Mouse (Mus musculus): ENCODE data around the gene Espn. TPM values are rescaled to one million over a fixed set of nuclear protein-coding genes. Genes with fewer than 3 reads are reported as not detected.

Espn gene
- polyA plus RNA-seq, 1 experiment from 2014 or later: 0.76 TPM

DNA sequence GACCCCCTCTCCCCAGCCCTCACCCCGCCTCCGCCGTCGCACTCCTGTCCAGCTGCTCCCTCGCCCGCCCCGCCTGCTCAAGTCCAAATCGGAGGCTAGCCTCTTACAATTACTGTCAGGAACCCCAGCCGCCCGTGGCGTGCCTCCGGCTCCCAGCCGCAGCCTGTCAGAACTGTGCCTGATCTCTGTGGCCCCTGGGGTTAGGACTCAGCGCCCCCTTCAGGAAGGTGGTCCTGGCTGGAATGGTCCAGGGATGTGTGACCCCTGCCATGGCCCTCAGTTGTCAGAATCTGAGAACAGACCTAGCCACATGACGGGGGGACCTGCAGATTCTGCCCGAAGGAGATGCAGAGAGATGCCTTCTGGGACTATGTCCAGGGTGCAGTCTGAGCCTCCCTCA is 38.1 kb downstream of the Espn start:
- H3K4me1 ChIP-seq (ENCODE audit: control insufficient read depth in 2 of 2, insufficient read depth in 2 of 2, low read length in 2 of 2): peaks cover 4 to 8% of the 10 kb centered on the region in 2 experiments; a peak in 3 of 4 replicates
- no peak overlapping the region for H3K4me3 ChIP-seq (ENCODE audit: control insufficient read depth in 1 of 2, insufficient read depth in 1 of 2, low read depth in 1 of 2, low read length in 2 of 2)
- no peaks in the 10 kb centered on the region for H3K9me3 ChIP-seq (ENCODE audit: control insufficient read depth, low read length)
- peaks cover 46% of the 10 kb centered on the region for H3K27me3 ChIP-seq (ENCODE audit: control insufficient read depth, insufficient read depth, low read length)
- no peak overlapping the region for H3K9ac ChIP-seq (ENCODE audit: low read length)
- no peak for ATAC-seq (ENCODE audit: insufficient number of reproducible peaks, insufficient read depth, low FRiP score, low read depth)
- H3K36me3 ChIP-seq (ENCODE audit: control insufficient read depth, insufficient read depth, low read length): peaks cover 60% of the 10 kb centered on the region
- no peak overlapping the region for H3K27ac ChIP-seq (replicated peaks in 1 of 2; ENCODE audit: control insufficient read depth in 1 of 2, insufficient read depth in 1 of 2, low read depth in 2 of 2, low read length in 2 of 2)
- 68% methylated on average over 16 of the region's 16 CpGs for WGBS
- no peak overlapping the region for H3K4me2 ChIP-seq (ENCODE audit: low read length)

DNA sequence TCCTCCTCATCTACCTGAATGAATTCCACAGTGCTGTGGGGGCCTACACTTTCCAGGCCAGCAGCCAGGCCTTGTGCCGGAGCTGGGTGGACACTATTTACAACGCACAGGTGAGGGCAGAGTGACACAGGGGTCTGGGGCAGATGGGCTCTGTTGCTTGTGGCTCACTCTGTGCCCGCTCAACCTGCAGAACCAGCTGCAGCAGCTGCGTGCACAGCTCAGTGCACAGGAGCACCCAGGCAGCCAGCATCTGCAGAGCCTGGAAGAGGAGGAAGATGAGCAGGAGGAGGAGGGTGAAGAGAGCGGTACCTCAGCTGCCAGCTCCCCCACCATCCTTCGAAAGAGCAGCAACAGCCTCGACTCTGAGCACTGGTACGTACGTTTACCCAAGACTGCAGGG is 39.8 kb downstream of the Espn start:
- H3K4me2 ChIP-seq (ENCODE audit: low read length): no peak overlapping the region
- no peak overlapping the region for H3K27ac ChIP-seq (replicated peaks in 1 of 2; ENCODE audit: control insufficient read depth in 1 of 2, insufficient read depth in 1 of 2, low read depth in 2 of 2, low read length in 2 of 2)
- ATAC-seq (ENCODE audit: insufficient number of reproducible peaks, insufficient read depth, low FRiP score, low read depth): no peak
- no peaks in the 10 kb centered on the region for H3K9me3 ChIP-seq (ENCODE audit: control insufficient read depth, low read length)
- peaks cover 29% of the 10 kb centered on the region for H3K27me3 ChIP-seq (ENCODE audit: control insufficient read depth, insufficient read depth, low read length)
- H3K9ac ChIP-seq (ENCODE audit: low read length): no peak overlapping the region
- H3K4me1 ChIP-seq (ENCODE audit: control insufficient read depth in 2 of 2, insufficient read depth in 2 of 2, low read length in 2 of 2): peaks cover 7 to 18% of the 10 kb centered on the region in 2 experiments; a peak in 3 of 4 replicates
- H3K36me3 ChIP-seq (ENCODE audit: control insufficient read depth, insufficient read depth, low read length): peaks cover 76% of the 10 kb centered on the region
- H3K4me3 ChIP-seq (ENCODE audit: control insufficient read depth in 1 of 2, insufficient read depth in 1 of 2, low read depth in 1 of 2, low read length in 2 of 2): no peak overlapping the region
- whole genome bisulfite sequencing: 80% methylated on average over 9 of the region's 9 CpGs

DNA sequence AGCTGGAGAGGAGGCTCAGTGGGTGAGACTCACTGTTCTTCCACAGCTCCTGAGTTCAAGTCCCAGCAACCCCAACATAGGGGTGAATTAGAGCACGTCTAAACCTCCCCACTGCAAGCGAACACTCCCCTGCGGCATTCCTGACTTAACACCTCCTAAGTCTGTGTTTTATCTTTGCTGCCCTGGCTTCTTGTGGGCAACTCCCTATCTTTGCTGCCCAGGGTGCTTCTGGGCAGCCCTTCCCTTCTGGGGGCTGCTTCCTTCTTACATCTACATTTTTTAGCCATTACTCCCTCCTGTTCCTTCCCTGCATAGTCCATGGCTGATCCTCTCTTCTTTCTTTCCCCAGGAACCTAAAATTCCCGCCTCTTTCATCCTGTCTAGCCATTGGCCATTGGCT is 41.5 kb downstream of the Espn start:
- H3K4me1 ChIP-seq (ENCODE audit: control insufficient read depth in 2 of 2, insufficient read depth in 2 of 2, low read length in 2 of 2): peaks cover 6 to 16% of the 10 kb centered on the region in 2 experiments; a peak in 3 of 4 replicates
- ATAC-seq (ENCODE audit: insufficient number of reproducible peaks, insufficient read depth, low FRiP score, low read depth): no peak
- no peak overlapping the region for H3K9ac ChIP-seq (ENCODE audit: low read length)
- H3K4me2 ChIP-seq (ENCODE audit: low read length): no peak overlapping the region
- peaks cover 91% of the 10 kb centered on the region for H3K36me3 ChIP-seq (ENCODE audit: control insufficient read depth, insufficient read depth, low read length)
- H3K27me3 ChIP-seq (ENCODE audit: control insufficient read depth, insufficient read depth, low read length): peaks cover 19% of the 10 kb centered on the region
- H3K27ac ChIP-seq (replicated peaks in 1 of 2; ENCODE audit: control insufficient read depth in 1 of 2, insufficient read depth in 1 of 2, low read depth in 2 of 2, low read length in 2 of 2): no peak overlapping the region
- H3K9me3 ChIP-seq (ENCODE audit: control insufficient read depth, low read length): no peaks in the 10 kb centered on the region
- H3K4me3 ChIP-seq (ENCODE audit: control insufficient read depth in 1 of 2, insufficient read depth in 1 of 2, low read depth in 1 of 2, low read length in 2 of 2): no peak overlapping the region
- WGBS: 74% methylated on average over 4 of the region's 4 CpGs

DNA sequence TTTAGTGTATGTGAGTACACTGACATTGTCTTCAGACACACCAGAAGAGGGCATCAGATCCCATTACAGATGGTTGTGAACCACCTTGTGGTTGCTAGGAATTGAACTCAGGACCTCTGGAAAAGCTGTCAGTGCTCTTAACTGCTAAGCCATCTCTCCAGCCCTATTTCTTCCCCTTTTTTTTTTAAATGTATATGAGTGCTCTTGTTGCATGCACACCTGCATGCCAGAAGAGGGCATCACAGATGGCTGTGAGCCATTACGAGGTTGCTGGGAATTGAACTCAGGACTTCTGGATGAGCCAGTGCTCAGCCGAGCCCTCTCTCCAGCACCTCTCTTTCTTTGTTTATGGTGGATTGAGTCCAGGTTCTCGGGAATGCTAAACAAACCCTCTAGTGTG is 42.7 kb downstream of the Espn start:
- no peak for ATAC-seq (ENCODE audit: insufficient number of reproducible peaks, insufficient read depth, low FRiP score, low read depth)
- WGBS: 78% methylated on average over 3 of the region's 3 CpGs
- no peak overlapping the region for H3K9ac ChIP-seq (ENCODE audit: low read length)
- no peak overlapping the region for H3K4me3 ChIP-seq (ENCODE audit: control insufficient read depth in 1 of 2, insufficient read depth in 1 of 2, low read depth in 1 of 2, low read length in 2 of 2)
- H3K27ac ChIP-seq (replicated peaks in 1 of 2; ENCODE audit: control insufficient read depth in 1 of 2, insufficient read depth in 1 of 2, low read depth in 2 of 2, low read length in 2 of 2): no peak overlapping the region
- H3K9me3 ChIP-seq (ENCODE audit: control insufficient read depth, low read length): no peaks in the 10 kb centered on the region
- peaks cover 3 to 11% of the 10 kb centered on the region in 2 experiments; a peak in 3 of 4 replicates for H3K4me1 ChIP-seq (ENCODE audit: control insufficient read depth in 2 of 2, insufficient read depth in 2 of 2, low read length in 2 of 2)
- H3K27me3 ChIP-seq (ENCODE audit: control insufficient read depth, insufficient read depth, low read length): peaks cover 8% of the 10 kb centered on the region; the same call in 1 of the 2 replicates
- peaks cover 94% of the 10 kb centered on the region for H3K36me3 ChIP-seq (ENCODE audit: control insufficient read depth, insufficient read depth, low read length)
- no peak overlapping the region for H3K4me2 ChIP-seq (ENCODE audit: low read length)

DNA sequence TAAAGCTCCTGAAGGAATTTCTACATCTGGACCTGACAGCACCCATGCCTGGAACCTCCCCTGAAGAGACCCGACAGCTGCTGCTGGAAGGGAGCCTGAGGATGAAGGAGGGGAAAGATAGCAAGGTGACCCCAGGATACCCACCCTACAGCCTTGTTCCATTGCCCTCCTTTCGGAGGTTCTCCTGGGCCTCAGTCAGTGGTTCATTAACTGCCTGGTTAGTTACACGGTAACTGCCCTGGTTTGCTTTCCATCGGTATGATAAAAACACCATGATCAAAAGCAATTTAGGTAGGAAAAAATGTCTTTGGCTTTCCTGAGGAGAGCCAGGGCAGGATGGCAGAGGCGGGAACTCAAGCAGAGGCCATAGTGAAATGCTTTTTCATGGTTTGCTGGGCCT is 43.5 kb downstream of the Espn start:
- Histone ChIP-seq H3K27ac (replicated peaks in 1 of 2; ENCODE audit: control insufficient read depth in 1 of 2, insufficient read depth in 1 of 2, low read depth in 2 of 2, low read length in 2 of 2) (no peak overlapping the region), H3K4me1 (ENCODE audit: control insufficient read depth in 2 of 2, insufficient read depth in 2 of 2, low read length in 2 of 2) (peaks cover 3 to 11% of the 10 kb centered on the region in 2 experiments; a peak in 3 of 4 replicates), H3K4me2 (ENCODE audit: low read length) (no peak overlapping the region; the same call in 1 of the 2 replicates), H3K9me3 (ENCODE audit: control insufficient read depth, low read length) (no peaks in the 10 kb centered on the region), H3K36me3 (ENCODE audit: control insufficient read depth, insufficient read depth, low read length) (peaks cover 93% of the 10 kb centered on the region), H3K27me3 (ENCODE audit: control insufficient read depth, insufficient read depth, low read length) (0 out of 2 replicates have a peak, but pooled peaks cover under 1% of the 10 kb centered on the region), H3K9ac (ENCODE audit: low read length) (no peak overlapping the region), H3K4me3 (ENCODE audit: control insufficient read depth in 1 of 2, insufficient read depth in 1 of 2, low read depth in 1 of 2, low read length in 2 of 2) (no peak overlapping the region)
- whole genome bisulfite sequencing: 89% methylated on average over 5 of the region's 5 CpGs
- no peak for ATAC-seq (ENCODE audit: insufficient number of reproducible peaks, insufficient read depth, low FRiP score, low read depth)

DNA sequence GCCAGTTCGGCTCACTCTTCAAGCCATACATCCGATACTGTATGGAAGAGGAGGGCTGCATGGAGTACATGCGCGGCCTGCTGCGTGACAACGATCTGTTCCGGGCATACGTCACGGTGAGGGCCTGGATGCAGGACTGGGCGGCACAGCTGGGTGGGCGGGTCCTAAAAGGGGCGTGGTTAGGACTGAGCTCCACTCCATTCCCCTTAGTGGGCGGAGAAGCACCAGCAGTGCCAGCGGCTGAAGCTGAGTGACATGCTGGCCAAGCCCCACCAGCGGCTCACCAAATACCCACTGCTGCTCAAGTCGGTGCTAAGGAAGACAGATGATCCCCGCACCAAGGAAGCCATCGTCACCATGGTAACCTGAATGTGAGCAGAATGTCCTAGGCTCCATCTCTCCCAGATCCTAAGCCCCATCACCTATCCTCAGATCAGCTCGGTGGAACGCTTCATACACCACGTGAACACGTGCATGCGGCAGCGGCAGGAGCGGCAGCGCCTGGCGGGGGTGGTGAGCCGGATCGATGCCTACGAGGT is 44.1 kb downstream of the Espn start:
- H3K36me3 ChIP-seq (ENCODE audit: control insufficient read depth, insufficient read depth, low read length): peaks cover 94% of the 10 kb centered on the region
- WGBS: 23% methylated on average over 30 of the region's 30 CpGs
- ATAC-seq (ENCODE audit: insufficient number of reproducible peaks, insufficient read depth, low FRiP score, low read depth): peak; percentile 80

DNA sequence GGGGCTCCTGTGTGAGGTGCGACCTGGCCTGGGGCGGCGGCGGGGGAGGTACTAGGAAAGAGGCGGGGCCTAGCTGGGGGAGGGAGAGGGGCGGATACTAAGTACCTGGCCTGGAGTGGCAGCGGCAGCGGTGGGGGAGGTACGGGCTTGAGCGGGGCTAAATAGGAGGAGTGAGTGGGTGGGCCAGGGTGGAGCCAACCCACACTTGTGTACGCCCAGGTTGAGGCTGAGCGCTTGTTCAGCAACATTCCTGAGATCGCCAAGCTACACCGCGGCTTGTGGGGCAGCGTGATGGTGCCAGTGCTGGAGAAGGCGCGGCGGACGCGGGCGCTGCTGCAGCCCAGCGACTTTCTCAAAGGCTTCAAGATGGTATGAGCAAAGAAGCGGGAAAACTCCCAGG is 44.7 kb downstream of the Espn start:
- Histone ChIP-seq H3K27ac (replicated peaks in 1 of 2; ENCODE audit: control insufficient read depth in 1 of 2, insufficient read depth in 1 of 2, low read depth in 2 of 2, low read length in 2 of 2) (peak overlapping the region in 1 of 2 experiments; percentile 57; a peak in 1 of 4 replicates), H3K27me3 (ENCODE audit: control insufficient read depth, insufficient read depth, low read length) (no peaks in the 10 kb centered on the region), H3K36me3 (ENCODE audit: control insufficient read depth, insufficient read depth, low read length) (peaks cover 94% of the 10 kb centered on the region), H3K4me1 (ENCODE audit: control insufficient read depth in 2 of 2, insufficient read depth in 2 of 2, low read length in 2 of 2) (peaks cover 3 to 11% of the 10 kb centered on the region in 2 experiments; a peak in 3 of 4 replicates), H3K4me2 (ENCODE audit: low read length) (peak overlapping the region; percentile 84), H3K4me3 (ENCODE audit: control insufficient read depth in 1 of 2, insufficient read depth in 1 of 2, low read depth in 1 of 2, low read length in 2 of 2) (peak overlapping the region; percentile 32 to 40), H3K9me3 (ENCODE audit: control insufficient read depth, low read length) (no peaks in the 10 kb centered on the region), H3K9ac (ENCODE audit: low read length) (peak overlapping the region; percentile 56; the same call in 1 of the 2 replicates)
- ATAC-seq (ENCODE audit: insufficient number of reproducible peaks, insufficient read depth, low FRiP score, low read depth): peak; percentile 48; the same call in 1 of the 2 replicates
- 13% methylated on average over 23 of the region's 24 CpGs for WGBS

More for the DNA sequence above, 44.1 kb downstream of the Espn start:
- Histone ChIP-seq H3K4me3 (ENCODE audit: control insufficient read depth in 1 of 2, insufficient read depth in 1 of 2, low read depth in 1 of 2, low read length in 2 of 2) (peak overlapping the region; percentile 32 to 40), H3K4me2 (ENCODE audit: low read length) (peak overlapping the region; percentile 84), H3K9ac (ENCODE audit: low read length) (peak overlapping the region; percentile 56; the same call in 1 of the 2 replicates), H3K27me3 (ENCODE audit: control insufficient read depth, insufficient read depth, low read length) (no peaks in the 10 kb centered on the region), H3K9me3 (ENCODE audit: control insufficient read depth, low read length) (no peaks in the 10 kb centered on the region), H3K27ac (replicated peaks in 1 of 2; ENCODE audit: control insufficient read depth in 1 of 2, insufficient read depth in 1 of 2, low read depth in 2 of 2, low read length in 2 of 2) (peak overlapping the region in 1 of 2 experiments; percentile 57; a peak in 1 of 4 replicates), H3K4me1 (ENCODE audit: control insufficient read depth in 2 of 2, insufficient read depth in 2 of 2, low read length in 2 of 2) (peaks cover 3 to 11% of the 10 kb centered on the region in 2 experiments; a peak in 3 of 4 replicates)

All from heart, embryonic 14.5 days (tissue).